Mouse (Mus musculus) limb, embryonic 10.5 days (tissue): ENCODE results near the gene Kif28. TPM values are rescaled to one million over a fixed set of nuclear protein-coding genes. Genes with fewer than 3 reads are reported as not detected.
A peak's percentile ranks its signal among the peaks of the same experiment; 100 is the strongest.

ENCODE experiments used
- DNase-seq: peaks from one replicate; pipeline ENCODE4 v3.0.0-alpha.2; 2017; ENCODE audit warnings: low spot score
- H3K27ac ChIP-seq: fragments of 300-500 bp; sonication (generic); 2 replicates; pipeline ENCODE4 v1.5.1; 2016; ENCODE audit warnings: mild to moderate bottlenecking
- H3K27me3 ChIP-seq: fragments of 300-500 bp; sonication (generic); 2 replicates; pipeline ENCODE4 v1.6.1; 2016; ENCODE audit warnings: low read depth, mild to moderate bottlenecking; ENCODE audit not compliant: poor library complexity, severe bottlenecking
- H3K36me3 ChIP-seq: fragments of 300-500 bp; sonication (generic); 2 replicates; pipeline ENCODE4 v1.6.1; 2016; ENCODE audit warnings: mild to moderate bottlenecking, moderate library complexity
- H3K4me1 ChIP-seq: fragments of 300-500 bp; sonication (generic); 2 replicates; pipeline ENCODE4 v1.6.1; 2016
- H3K4me3 ChIP-seq: fragments of 300-500 bp; sonication (generic); 2 replicates; pipeline ENCODE4 v1.5.1; 2016; ENCODE audit warnings: mild to moderate bottlenecking, moderate library complexity
- H3K9me3 ChIP-seq: fragments of 300-500 bp; sonication (generic); replicated peaks from 2 replicates; pipeline ENCODE4 v1.6.1; 2016; ENCODE audit warnings: mild to moderate bottlenecking
- WGBS: fragments of 180-500 bp; shearing (Covaris S2); methylation state at CpG from one replicate; pipeline ENCODE4 v1.1.7; 2016; 5-methylcytosine and 5-hydroxymethylcytosine counted together
- polyA plus RNA-seq: library from polyadenylated mRNA; unstranded; fragments of >200 nt; fragmentation: Nextera tagmentation; extraction: Ambion mirVana; gene quantifications from 2 replicates; pipeline ENCODE4 v1.2.1, GENCODE M21; 2016

Gene Kif28
- 0.09 TPM in 1 of 2 replicates, not detected in the other for polyA plus RNA-seq

GRCm38 (mm10) chr1:179745171-179745570, at the start of gene Kif28:
TSS of gene Kif28 (minus strand) at chr1:179745271.
- no peaks in the 10 kb centered on the region for H3K9me3 ChIP-seq
- 92% methylated on average over 9 of the region's 9 CpGs for WGBS
- H3K4me1 ChIP-seq: no peaks in the 10 kb centered on the region
- H3K4me3 ChIP-seq: no peak within 1 kb of the TSS
- DNase-seq: no peak
- H3K36me3 ChIP-seq: peaks cover 66% of the 10 kb centered on the region
- H3K27me3 ChIP-seq: no peaks in the 10 kb centered on the region
- no peak within 1 kb of the TSS for H3K27ac ChIP-seq

GRCm38 (mm10) chr1:179787281-179787680, 42.2 kb upstream of the Kif28 start:
- Histone ChIP-seq H3K27ac (no peak overlapping the region), H3K36me3 (peaks cover 98% of the 10 kb centered on the region), H3K27me3 (no peaks in the 10 kb centered on the region), H3K4me3 (no peak overlapping the region), H3K9me3 (no peaks in the 10 kb centered on the region), H3K4me1 (no peaks in the 10 kb centered on the region)
- no peak for DNase-seq
- 89% methylated on average over 4 of the region's 4 CpGs for WGBS

GRCm38 (mm10) chr1:179785502-179785901, 40.4 kb upstream of the Kif28 start:
- no peaks in the 10 kb centered on the region for H3K9me3 ChIP-seq
- 92% methylated on average over 5 of the region's 5 CpGs for WGBS
- DNase-seq: no peak
- H3K36me3 ChIP-seq: peaks cover 98% of the 10 kb centered on the region
- no peaks in the 10 kb centered on the region for H3K27me3 ChIP-seq
- no peaks in the 10 kb centered on the region for H3K4me1 ChIP-seq
- H3K27ac ChIP-seq: no peak overlapping the region
- no peak overlapping the region for H3K4me3 ChIP-seq

GRCm38 (mm10) chr1:179784098-179784497, 39.0 kb upstream of the Kif28 start:
- DNase-seq: no peak
- H3K27ac ChIP-seq: no peak overlapping the region
- H3K9me3 ChIP-seq: no peaks in the 10 kb centered on the region
- WGBS: 90% methylated on average over 4 of the region's 4 CpGs
- no peaks in the 10 kb centered on the region for H3K27me3 ChIP-seq
- no peaks in the 10 kb centered on the region for H3K4me1 ChIP-seq
- H3K36me3 ChIP-seq: peaks cover 98% of the 10 kb centered on the region
- no peak overlapping the region for H3K4me3 ChIP-seq

- no peaks in the 10 kb centered on the region for H3K4me1 ChIP-seq
- no peak overlapping the region for H3K27ac ChIP-seq
- no peak overlapping the region for H3K4me3 ChIP-seq
- WGBS: 92% methylated on average over 8 of the region's 8 CpGs
- H3K9me3 ChIP-seq: no peaks in the 10 kb centered on the region
- no peaks in the 10 kb centered on the region for H3K27me3 ChIP-seq
- DNase-seq: no peak
- H3K36me3 ChIP-seq: peaks cover 100% of the 10 kb centered on the region
Observed at GRCm38 (mm10) chr1:179776831-179777230, 31.8 kb upstream of the Kif28 start.

GRCm38 (mm10) chr1:179760553-179760952, 15.5 kb upstream of the Kif28 start:
- H3K27ac ChIP-seq: no peak overlapping the region
- H3K4me3 ChIP-seq: no peak overlapping the region
- no peaks in the 10 kb centered on the region for H3K9me3 ChIP-seq
- 94% methylated on average over 4 of the region's 4 CpGs for WGBS
- H3K36me3 ChIP-seq: peaks cover 100% of the 10 kb centered on the region
- DNase-seq: no peak
- H3K27me3 ChIP-seq: no peaks in the 10 kb centered on the region
- H3K4me1 ChIP-seq: no peaks in the 10 kb centered on the region

- Histone ChIP-seq H3K27ac (no peak overlapping the region), H3K9me3 (no peaks in the 10 kb centered on the region), H3K4me1 (no peaks in the 10 kb centered on the region), H3K36me3 (peaks cover 100% of the 10 kb centered on the region), H3K4me3 (no peak overlapping the region), H3K27me3 (no peaks in the 10 kb centered on the region)
- 95% methylated on average over 5 of the region's 5 CpGs for WGBS
- no peak for DNase-seq
Observed at GRCm38 (mm10) chr1:179760086-179760485, 15.0 kb upstream of the Kif28 start.

GRCm38 (mm10) chr1:179756477-179756876, 11.4 kb upstream of the Kif28 start:
- Histone ChIP-seq H3K27me3 (no peaks in the 10 kb centered on the region), H3K27ac (no peak overlapping the region), H3K4me3 (no peak overlapping the region), H3K9me3 (no peaks in the 10 kb centered on the region), H3K4me1 (no peaks in the 10 kb centered on the region), H3K36me3 (peaks cover 100% of the 10 kb centered on the region)
- DNase-seq: no peak

GRCm38 (mm10) chr1:179753006-179753405, 7.9 kb upstream of the Kif28 start:
- 97% methylated on average over 8 of the region's 8 CpGs for WGBS
- Histone ChIP-seq H3K27ac (no peak overlapping the region), H3K36me3 (peaks cover 100% of the 10 kb centered on the region), H3K27me3 (no peaks in the 10 kb centered on the region), H3K9me3 (no peaks in the 10 kb centered on the region), H3K4me1 (no peaks in the 10 kb centered on the region), H3K4me3 (no peak overlapping the region)
- no peak for DNase-seq

GRCm38 (mm10) chr1:179752276-179752675, 7.2 kb upstream of the Kif28 start:
- 92% methylated on average over 11 of the region's 11 CpGs for WGBS
- Histone ChIP-seq H3K4me1 (no peaks in the 10 kb centered on the region), H3K4me3 (no peak overlapping the region), H3K27ac (no peak overlapping the region), H3K27me3 (no peaks in the 10 kb centered on the region), H3K9me3 (no peaks in the 10 kb centered on the region), H3K36me3 (peaks cover 100% of the 10 kb centered on the region)
- DNase-seq: no peak

- Histone ChIP-seq H3K9me3 (no peaks in the 10 kb centered on the region), H3K27ac (no peak overlapping the region), H3K4me1 (no peaks in the 10 kb centered on the region), H3K27me3 (no peaks in the 10 kb centered on the region), H3K4me3 (no peak overlapping the region), H3K36me3 (peaks cover 51% of the 10 kb centered on the region)
- DNase-seq: no peak
- 84% methylated on average over 4 of the region's 4 CpGs for WGBS
Observed at GRCm38 (mm10) chr1:179743593-179744193, 1.4 kb downstream of the Kif28 start.

- Histone ChIP-seq H3K9me3 (no peaks in the 10 kb centered on the region), H3K27me3 (no peaks in the 10 kb centered on the region), H3K4me1 (no peaks in the 10 kb centered on the region), H3K27ac (no peak overlapping the region), H3K36me3 (no peaks in the 10 kb centered on the region), H3K4me3 (no peak overlapping the region)
- WGBS: 80% methylated on average over 3 of the region's 3 CpGs
- DNase-seq: no peak
Observed at GRCm38 (mm10) chr1:179736483-179736882, 8.6 kb downstream of the Kif28 start.

- DNase-seq: peak; percentile 79
- H3K27ac ChIP-seq: no peak overlapping the region
- H3K4me3 ChIP-seq: no peak overlapping the region
- H3K36me3 ChIP-seq: no peaks in the 10 kb centered on the region
- no peaks in the 10 kb centered on the region for H3K27me3 ChIP-seq
- H3K9me3 ChIP-seq: no peaks in the 10 kb centered on the region
- 41% methylated on average over 15 of the region's 15 CpGs for WGBS
- no peaks in the 10 kb centered on the region for H3K4me1 ChIP-seq
Observed at GRCm38 (mm10) chr1:179734500-179735474, 10.3 kb downstream of the Kif28 start.
